Mouse (Mus musculus) testis, adult 2 months (tissue): ENCODE measurements around the gene Itgbl1.

Experiments
- CTCF ChIP-seq: fragments of 200-500 bp; IDR thresholded peaks from 2 replicates; pipeline ENCODE4 v1.5.1; 2012; ENCODE audit warnings: low read depth, mild to moderate bottlenecking, inconsistent platforms, low read length, moderate library complexity; ENCODE audit not compliant: control insufficient read depth, insufficient read depth, insufficient replicate concordance
- POLR2A ChIP-seq: fragments of 200-500 bp; IDR thresholded peaks from 2 replicates; pipeline ENCODE4 v1.6.1; 2012; ENCODE audit warnings: low read depth, mild to moderate bottlenecking, inconsistent platforms, low read length, moderate library complexity; ENCODE audit not compliant: control insufficient read depth

DNA sequence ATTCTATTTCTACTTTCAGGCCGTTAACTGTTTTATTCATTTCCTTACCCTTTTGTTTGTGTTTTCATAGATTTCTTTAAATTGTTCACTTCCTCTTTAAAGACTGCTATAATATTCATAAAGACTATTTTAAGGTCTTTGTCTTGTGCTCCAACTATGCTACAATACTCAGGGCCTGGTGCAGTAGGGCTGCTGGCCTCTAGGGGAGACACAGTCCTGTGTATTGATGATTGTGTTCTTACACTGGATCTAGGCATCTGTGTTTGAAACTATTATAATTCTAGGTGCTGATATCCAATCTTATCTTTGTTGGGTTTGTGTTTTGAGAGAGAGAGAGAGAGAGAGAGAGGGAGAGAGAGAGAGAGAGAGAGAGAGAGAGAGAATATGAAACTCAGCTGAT, 268.1 kb downstream of the Itgbl1 start:
- TF ChIP-seq POLR2A = no peak
- no peak for TF ChIP-seq CTCF
